Mouse (Mus musculus): ENCODE data around the gene Ddx46. TPM values are rescaled to one million over a fixed set of nuclear protein-coding genes. Genes with fewer than 3 reads are reported as not detected.

The Ddx46 gene
- polyA plus RNA-seq, 1 experiment from 2014 or later = 33.9 TPM

DNA sequence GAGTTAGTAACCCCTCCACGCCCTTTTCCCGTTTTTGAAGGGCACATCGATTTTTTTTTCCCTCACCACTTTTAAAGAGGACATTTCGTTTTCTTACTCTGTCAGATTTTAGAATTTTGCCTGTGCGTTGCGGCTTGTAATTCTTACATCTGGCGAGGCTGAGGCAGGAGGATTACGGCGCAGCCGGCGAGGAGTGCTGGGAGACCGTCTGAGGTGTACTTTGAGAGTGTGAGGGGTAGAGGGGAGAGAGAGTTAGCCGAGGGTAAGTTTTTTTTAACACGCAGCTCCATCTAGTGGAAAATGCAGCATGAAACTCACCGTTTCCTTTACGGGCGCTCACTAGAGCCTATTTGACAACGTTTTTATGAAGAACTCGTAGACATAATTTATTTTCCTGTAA is 93.0 kb downstream of the Ddx46 start:
- H3K4me3 ChIP-seq (ENCODE audit: low read length) = peak overlapping the region; percentile 67
- ATAC-seq (ENCODE audit: low read depth) = peak; percentile 89
- H3K4me1 ChIP-seq (replicated peaks; ENCODE audit: control insufficient read depth, insufficient read depth, low read length) = no peaks in the 10 kb centered on the region
- peak overlapping the region; percentile 94 for H3K27ac ChIP-seq (ENCODE audit: low read length)
- H3K27me3 ChIP-seq (ENCODE audit: control insufficient read depth, insufficient read depth, low read depth, low read length) = no peaks in the 10 kb centered on the region
- no peaks in the 10 kb centered on the region for H3K9me3 ChIP-seq (ENCODE audit: control insufficient read depth, low read length)
- 2% methylated on average over 19 of the region's 19 CpGs for WGBS
- peak overlapping the region; percentile 84 for H3K9ac ChIP-seq (ENCODE audit: low read length)
- peaks cover 9% of the 10 kb centered on the region for H3K36me3 ChIP-seq (ENCODE audit: control insufficient read depth, insufficient read depth, low read length)
- H3K4me2 ChIP-seq (ENCODE audit: low read depth, low read length) = peak overlapping the region; percentile 61

DNA sequence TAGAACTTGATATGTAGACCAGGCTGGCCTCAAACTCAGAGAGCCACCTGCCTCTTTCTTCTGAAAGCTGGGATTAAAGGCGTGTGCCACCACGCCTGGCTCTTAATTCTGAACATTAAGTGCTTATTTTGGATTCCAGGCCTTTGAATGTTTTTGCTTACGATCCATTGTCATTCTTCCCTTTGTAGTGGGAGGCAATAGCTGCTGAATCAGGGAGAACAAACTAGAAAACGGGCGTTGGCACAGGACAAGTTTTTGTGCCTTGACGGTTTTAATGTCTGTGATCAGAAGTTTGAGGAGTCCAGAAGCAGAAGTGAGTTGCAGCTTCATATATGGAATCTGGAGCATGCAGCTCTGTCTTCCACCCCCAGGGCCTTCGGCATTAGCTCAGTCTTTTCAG is 95.9 kb downstream of the Ddx46 start:
- 88% methylated on average over 7 of the region's 7 CpGs for WGBS
- H3K27ac ChIP-seq (ENCODE audit: low read length) = no peak overlapping the region
- peaks cover under 1% of the 10 kb centered on the region; the same call in 1 of the 2 replicates for H3K36me3 ChIP-seq (ENCODE audit: control insufficient read depth, insufficient read depth, low read length)
- H3K9me3 ChIP-seq (ENCODE audit: control insufficient read depth, low read length) = no peaks in the 10 kb centered on the region
- H3K27me3 ChIP-seq (ENCODE audit: control insufficient read depth, insufficient read depth, low read depth, low read length) = no peaks in the 10 kb centered on the region
- H3K9ac ChIP-seq (ENCODE audit: low read length) = no peak overlapping the region
- H3K4me3 ChIP-seq (ENCODE audit: low read length) = no peak overlapping the region
- no peaks in the 10 kb centered on the region for H3K4me1 ChIP-seq (replicated peaks; ENCODE audit: control insufficient read depth, insufficient read depth, low read length)
- ATAC-seq (ENCODE audit: low read depth) = no peak
- H3K4me2 ChIP-seq (ENCODE audit: low read depth, low read length) = no peak overlapping the region

Other genes with a start within 250 kb of the Ddx46 start
- not detected in 2 replicates for gene Slc34a1, start 236.8 kb upstream of the Ddx46 start, polyA plus RNA-seq (2015; fragmentation: Nextera tagmentation; extraction: Ambion mirVana)
- gene Pfn3, start 219.8 kb upstream of the Ddx46 start, polyA plus RNA-seq (2015; fragmentation: Nextera tagmentation; extraction: Ambion mirVana) = not detected in 2 replicates
- 0.23 and 2.7 TPM in 2 replicates for gene F12, start 208.2 kb upstream of the Ddx46 start, polyA plus RNA-seq (2015; fragmentation: Nextera tagmentation; extraction: Ambion mirVana)
- gene Grk6, start 190.0 kb upstream of the Ddx46 start, polyA plus RNA-seq (2015; fragmentation: Nextera tagmentation; extraction: Ambion mirVana) = 13.6 and 15.5 TPM in 2 replicates
- 0.25 and 0.46 TPM in 2 replicates for gene Prr7, start 170.8 kb upstream of the Ddx46 start, polyA plus RNA-seq (2015; fragmentation: Nextera tagmentation; extraction: Ambion mirVana)
- gene Dbn1, start 146.9 kb upstream of the Ddx46 start, polyA plus RNA-seq (2015; fragmentation: Nextera tagmentation; extraction: Ambion mirVana) = 100 and 115 TPM in 2 replicates
- gene Pdlim7, start 121.4 kb upstream of the Ddx46 start, polyA plus RNA-seq (2015; fragmentation: Nextera tagmentation; extraction: Ambion mirVana) = 138 and 152 TPM in 2 replicates
- gene Dok3, start 105.7 kb upstream of the Ddx46 start, polyA plus RNA-seq (2015; fragmentation: Nextera tagmentation; extraction: Ambion mirVana) = 3.5 and 3.8 TPM in 2 replicates
- gene Ddx41, start 98.4 kb upstream of the Ddx46 start, polyA plus RNA-seq (2015; fragmentation: Nextera tagmentation; extraction: Ambion mirVana) = 63.5 and 66.1 TPM in 2 replicates
- 34.0 and 36.4 TPM in 2 replicates for gene Fam193b, start 63.9 kb upstream of the Ddx46 start, polyA plus RNA-seq (2015; fragmentation: Nextera tagmentation; extraction: Ambion mirVana)
- 156 and 180 TPM in 2 replicates for gene Tmed9, start 61.3 kb upstream of the Ddx46 start, polyA plus RNA-seq (2015; fragmentation: Nextera tagmentation; extraction: Ambion mirVana)
- 22.8 and 25.0 TPM in 2 replicates for gene B4galt7, start 35.1 kb upstream of the Ddx46 start, polyA plus RNA-seq (2015; fragmentation: Nextera tagmentation; extraction: Ambion mirVana)
- gene Caml, start 12.0 kb upstream of the Ddx46 start, polyA plus RNA-seq (2015; fragmentation: Nextera tagmentation; extraction: Ambion mirVana) = 57.7 and 58.2 TPM in 2 replicates
- gene B230219D22Rik, start 58.1 kb downstream of the Ddx46 start, polyA plus RNA-seq (2015; fragmentation: Nextera tagmentation; extraction: Ambion mirVana) = 60.2 and 61.1 TPM in 2 replicates
- gene Txndc15, start 79.6 kb downstream of the Ddx46 start, polyA plus RNA-seq (2015; fragmentation: Nextera tagmentation; extraction: Ambion mirVana) = 90.1 and 95.2 TPM in 2 replicates
- gene Pcbd2, start 92.3 kb downstream of the Ddx46 start, polyA plus RNA-seq (2015; fragmentation: Nextera tagmentation; extraction: Ambion mirVana) = 61.6 and 66.0 TPM in 2 replicates
- not detected in 2 replicates for gene Catsper3, start 149.5 kb downstream of the Ddx46 start, polyA plus RNA-seq (2015; fragmentation: Nextera tagmentation; extraction: Ambion mirVana)
- gene Pitx1, start 201.2 kb downstream of the Ddx46 start, polyA plus RNA-seq (2015; fragmentation: Nextera tagmentation; extraction: Ambion mirVana) = 0.36 and 0.47 TPM in 2 replicates